Mouse (Mus musculus) brain, embryonic 14.5 days (tissue): ENCODE measurements at regions not wholly inside any gene's neighbourhood (a gene's known extent, or its start where the extent isn't known, plus 50 kb on each side); places are given as distances from the start of the nearest gene placed in this dataset.
A peak's percentile ranks its signal among the peaks of the same experiment; 100 is the strongest.

ENCODE experiments used
- DNase-seq: peaks from one replicate; pipeline ENCODE4 v3.0.0-alpha.2; 2011; ENCODE audit warnings: low read depth
- CTCF ChIP-seq: fragments of 200-500 bp; IDR thresholded peaks from 2 replicates; pipeline ENCODE4 v1.5.1; 2012; ENCODE audit warnings: inconsistent platforms, mild to moderate bottlenecking, moderate library complexity, borderline replicate concordance; ENCODE audit not compliant: insufficient read depth, insufficient read length; ENCODE audit errors: extremely low read depth
- POLR2A ChIP-seq: fragments of 200-500 bp; IDR thresholded peaks from 2 replicates; pipeline ENCODE4 v1.6.1; 2012; ENCODE audit warnings: mild to moderate bottlenecking, inconsistent platforms, borderline replicate concordance; ENCODE audit not compliant: poor library complexity, insufficient read depth, insufficient read length, severe bottlenecking; ENCODE audit errors: extremely low read depth

- no peak for DNase-seq
- TF ChIP-seq POLR2A (no peak), CTCF (no peak)
Observed at GRCm38 (mm10) chr2:169071267-169071666, 115.9 kb upstream of the Zfp64 start.

- TF ChIP-seq CTCF = no peak
- TF ChIP-seq POLR2A = no peak
- peak; percentile 19 for DNase-seq
Observed at GRCm38 (mm10) chr2:169065166-169065698, 109.8 kb upstream of the Zfp64 start.

- peak; percentile 94 for DNase-seq
- TF ChIP-seq CTCF (peak; percentile 90), POLR2A (no peak)
Observed at GRCm38 (mm10) chr2:169061520-169061919, 106.1 kb upstream of the Zfp64 start.

GRCm38 (mm10) chr2:169060495-169060894 is 105.1 kb upstream of the Zfp64 start:
- no peak for TF ChIP-seq CTCF
- no peak for TF ChIP-seq POLR2A
- no peak for DNase-seq

GRCm38 (mm10) chr2:169057831-169058230 is 102.4 kb upstream of the Zfp64 start:
- no peak for TF ChIP-seq POLR2A
- peak; percentile 41; the same call in 1 of the 2 replicates for TF ChIP-seq CTCF
- no peak for DNase-seq

- no peak for DNase-seq
Observed at GRCm38 (mm10) chr2:169049947-169050346, 94.6 kb upstream of the Zfp64 start.

GRCm38 (mm10) chr2:169041748-169042147 is 86.4 kb upstream of the Zfp64 start:
- no peak for DNase-seq
- TF ChIP-seq CTCF (no peak), POLR2A (no peak)

More at GRCm38 (mm10) chr2:169049947-169050346, 94.6 kb upstream of the Zfp64 start:
- no peak for TF ChIP-seq CTCF
- TF ChIP-seq POLR2A = no peak

- DNase-seq = peak; percentile 80
- TF ChIP-seq POLR2A = no peak
Observed at GRCm38 (mm10) chr2:169037975-169038374, 82.6 kb upstream of the Zfp64 start.

- DNase-seq = peak; percentile 41
- TF ChIP-seq POLR2A (no peak), CTCF (no peak)
Observed at GRCm38 (mm10) chr2:169037519-169037918, 82.1 kb upstream of the Zfp64 start.

GRCm38 (mm10) chr2:169035315-169035714 is 79.9 kb upstream of the Zfp64 start:
- DNase-seq = peak; percentile 28
- no peak for TF ChIP-seq POLR2A
- TF ChIP-seq CTCF = peak; percentile 60

GRCm38 (mm10) chr2:169033997-169034396 is 78.6 kb upstream of the Zfp64 start:
- no peak for DNase-seq
- TF ChIP-seq CTCF (no peak), POLR2A (no peak)

- TF ChIP-seq POLR2A = no peak
- no peak for TF ChIP-seq CTCF
- peak; percentile 63 for DNase-seq
Observed at GRCm38 (mm10) chr2:169033181-169033580, 77.8 kb upstream of the Zfp64 start.

- no peak for DNase-seq
- TF ChIP-seq CTCF (peak; percentile 33; the same call in 1 of the 2 replicates), POLR2A (no peak)
Observed at GRCm38 (mm10) chr2:169028531-169029114, 73.2 kb upstream of the Zfp64 start.
